Mouse (Mus musculus): ENCODE measurements around the gene Aqp3.

The Aqp3 gene

GRCm38 (mm10) chr4:41097871-41098576 lies at the start of gene Aqp3:
Gene Aqp3, minus strand, starts transcription at chr4:41098183.
- no peak for DNase-seq

- no peak for DNase-seq
Observed at GRCm38 (mm10) chr4:41142601-41143000, 44.6 kb upstream of the Aqp3 start.

DNA sequence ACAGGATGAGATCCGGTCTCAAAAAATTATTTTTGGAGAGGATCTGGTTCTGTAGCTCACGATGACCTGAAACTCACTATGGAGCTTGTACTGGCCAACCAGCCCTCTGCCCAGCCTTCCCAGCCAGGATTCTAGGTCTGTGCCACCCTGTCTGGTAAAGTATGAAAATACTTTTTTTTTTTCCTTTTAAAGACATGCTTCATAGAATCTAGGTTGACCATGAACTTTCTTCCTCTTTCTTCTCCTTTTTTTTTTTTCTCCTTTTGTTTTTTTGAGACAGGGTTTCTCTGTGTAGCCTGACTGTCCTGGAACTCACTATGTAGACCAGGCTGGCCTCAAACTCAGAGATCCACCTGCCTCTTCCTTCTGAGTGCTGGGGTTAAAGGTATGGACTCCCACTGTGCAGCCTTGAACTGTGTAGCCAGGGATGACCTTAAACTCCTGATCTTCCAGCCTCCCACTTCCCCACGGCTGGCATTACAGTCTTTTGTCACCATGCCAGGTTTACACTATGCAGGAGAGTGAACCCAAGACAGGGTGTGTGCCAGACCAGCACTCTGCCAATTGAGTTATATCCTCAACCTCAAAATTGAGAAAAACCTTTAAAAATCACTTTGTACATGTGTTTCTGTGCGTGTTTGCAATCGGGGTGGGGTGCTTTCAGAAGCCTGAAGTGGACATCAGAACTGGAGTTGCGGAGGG lies 42.3 kb upstream of the Aqp3 start:
- DNase-seq: no peak

- no peak for DNase-seq
Observed at GRCm38 (mm10) chr4:41136811-41137210, 38.8 kb upstream of the Aqp3 start.

- DNase-seq: peak; percentile 65
Observed at GRCm38 (mm10) chr4:41136454-41136805, 38.4 kb upstream of the Aqp3 start.

GRCm38 (mm10) chr4:41135711-41136453 lies 37.9 kb upstream of the Aqp3 start, which contains the start of gene Ube2r2:
Gene Ube2r2, plus strand, starts transcription at chr4:41135743.
- peak; percentile 79 for DNase-seq

GRCm38 (mm10) chr4:41134935-41135710 lies 37.1 kb upstream of the Aqp3 start:
- peak; percentile 81 for DNase-seq

- no peak for DNase-seq
Observed at GRCm38 (mm10) chr4:41133529-41134291, 35.7 kb upstream of the Aqp3 start.

DNA sequence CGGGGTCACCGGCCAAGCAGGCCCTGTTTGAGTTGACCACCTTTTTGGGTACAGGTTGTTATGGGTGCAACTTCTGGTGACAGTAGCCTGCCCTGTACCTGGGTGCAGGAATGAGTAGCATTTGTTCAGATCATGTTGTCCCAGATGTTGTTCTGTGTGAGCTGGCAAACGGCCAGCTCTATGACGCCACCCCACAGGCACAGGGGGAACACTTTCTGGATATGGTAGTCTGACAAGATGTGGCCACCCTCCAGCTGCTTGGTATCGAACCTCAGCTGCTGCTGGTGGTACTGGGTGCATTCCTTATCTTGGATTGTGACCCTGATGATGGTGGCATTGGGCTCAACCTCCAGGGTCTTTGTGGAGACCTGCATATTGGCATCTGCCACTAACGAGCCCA lies 34.5 kb upstream of the Aqp3 start:
- no peak for DNase-seq

DNA sequence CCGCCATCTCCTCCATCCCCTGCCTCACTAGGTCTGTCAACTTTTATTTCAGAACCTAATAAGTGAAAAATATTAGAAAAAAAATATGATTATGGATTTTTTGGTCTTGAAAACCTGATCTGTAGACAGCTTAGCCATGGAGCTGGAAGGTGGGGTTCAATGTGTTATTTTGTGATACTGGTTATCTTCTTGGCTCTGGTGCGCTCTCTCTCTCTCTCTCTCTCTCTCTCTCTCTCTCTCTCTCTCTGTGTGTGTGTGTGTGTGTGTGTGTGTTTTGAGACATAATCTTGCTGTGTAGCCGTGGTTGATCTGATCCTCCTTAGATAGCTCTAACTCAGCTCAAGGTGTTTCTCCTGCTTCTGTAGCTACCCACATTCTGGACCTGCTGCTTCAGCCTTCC lies 31.9 kb upstream of the Aqp3 start:
- DNase-seq: no peak

DNA sequence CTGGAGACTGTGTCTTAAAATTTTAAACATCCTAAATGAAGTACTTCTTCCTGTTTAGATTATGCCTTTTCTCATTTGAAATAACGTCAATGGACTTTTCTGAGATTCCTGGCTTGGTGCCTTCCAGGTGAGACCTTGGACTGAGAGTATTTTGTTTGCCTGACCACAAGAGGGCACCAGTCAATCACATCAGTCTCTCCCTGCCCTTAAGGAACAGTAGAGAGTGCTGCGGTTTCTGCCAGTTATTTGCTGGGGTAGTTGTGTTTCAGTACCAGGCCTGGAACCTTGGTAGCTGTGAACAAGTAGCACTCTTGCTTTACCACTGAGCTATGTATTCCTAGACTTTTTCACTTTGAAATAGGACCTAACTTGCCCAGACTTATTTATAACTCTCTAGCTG lies 31.4 kb upstream of the Aqp3 start:
- DNase-seq: peak; percentile 74

DNA sequence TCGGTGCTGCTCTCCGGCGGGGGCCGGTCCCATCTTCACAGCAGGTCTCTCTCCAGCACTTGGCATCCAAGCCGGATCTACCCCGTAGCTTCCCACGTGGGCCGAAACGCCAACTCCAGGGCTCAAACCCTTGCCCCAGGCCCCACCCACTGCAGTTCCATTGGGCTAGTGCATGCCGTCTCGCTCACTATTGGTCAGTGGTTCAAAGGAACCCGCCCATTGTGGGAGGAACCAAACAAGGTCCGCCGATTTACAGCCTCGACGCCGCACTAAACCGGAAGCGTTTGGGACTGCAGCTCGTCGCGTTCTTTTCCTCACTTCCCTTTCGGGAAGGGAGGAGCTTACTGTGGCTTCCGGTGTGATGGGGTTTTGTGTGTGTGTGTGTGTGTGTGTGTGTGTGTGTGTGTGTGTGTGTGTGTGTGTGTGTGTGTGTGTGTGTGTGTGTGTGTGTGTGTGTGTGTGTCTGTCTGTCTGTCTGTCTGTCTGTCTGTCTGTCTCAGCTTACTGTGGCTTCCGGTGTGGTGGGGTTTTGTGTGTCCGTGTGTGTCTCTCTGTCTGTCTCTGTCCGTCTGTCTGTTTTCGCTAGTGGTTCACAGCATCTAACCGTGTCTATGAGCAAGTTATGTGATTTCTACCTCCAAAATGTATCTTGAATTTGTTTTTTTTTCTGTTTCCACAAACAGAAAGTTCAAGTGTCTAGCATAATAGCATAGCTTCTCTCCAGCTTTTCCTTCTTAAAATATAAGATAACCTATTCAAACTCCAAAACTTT lies 26.4 kb upstream of the Aqp3 start, which contains the start of gene Nol6:
Gene Nol6 (minus strand): TSS at position 276 of the 772 bp plus-strand sequence.
- DNase-seq: peak; percentile 99

DNA sequence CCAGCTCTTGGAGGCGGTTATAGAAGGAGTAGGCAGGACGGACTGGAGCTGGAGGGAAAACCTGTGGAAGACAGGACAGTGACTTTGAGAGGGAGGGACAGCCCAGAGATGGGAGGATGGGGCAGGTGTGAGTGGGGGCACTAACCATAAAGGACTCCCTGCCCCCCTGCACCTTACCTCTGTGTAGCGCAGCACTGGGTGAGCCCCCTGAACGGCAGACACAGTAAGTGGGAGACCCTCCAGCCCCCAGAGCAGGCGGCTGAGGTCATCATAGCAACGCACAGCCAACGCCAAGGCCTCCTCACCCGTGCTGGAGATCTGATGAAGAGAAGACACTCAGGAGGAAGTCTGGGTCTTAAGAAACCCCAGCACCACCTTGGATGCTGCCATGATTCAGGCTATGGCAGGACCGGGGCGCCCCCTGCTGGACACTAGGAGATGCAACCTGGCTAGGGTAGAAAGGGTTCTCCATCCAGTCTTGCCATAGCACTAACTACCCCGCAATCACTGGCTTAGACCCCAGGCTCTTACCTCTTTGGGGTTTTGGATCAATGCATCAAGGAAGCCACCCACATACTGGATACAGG lies 20.8 kb upstream of the Aqp3 start:
- no peak for DNase-seq

GRCm38 (mm10) chr4:41116817-41117216 lies 18.8 kb upstream of the Aqp3 start:
- DNase-seq: no peak

DNA sequence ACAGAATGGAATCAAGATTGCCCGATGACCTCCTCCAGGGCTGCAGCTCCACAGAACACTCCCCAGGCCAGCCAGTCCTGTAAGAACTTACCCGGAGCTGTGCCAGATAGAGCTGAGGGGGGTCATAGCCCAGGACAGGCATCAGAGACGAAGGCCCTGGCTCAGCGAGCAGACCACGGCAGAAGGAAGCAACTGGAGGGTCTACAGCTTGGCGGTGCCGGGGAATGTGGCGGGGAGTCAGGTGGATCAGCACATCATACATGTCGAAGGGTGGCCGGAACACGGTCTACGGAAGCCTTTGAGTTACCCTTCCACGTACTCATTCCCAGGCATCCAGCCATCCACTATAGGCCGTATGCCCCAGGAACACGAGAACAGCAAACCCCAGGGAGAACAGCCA lies 17.8 kb upstream of the Aqp3 start:
- DNase-seq: no peak

- no peak for DNase-seq
Observed at GRCm38 (mm10) chr4:41115074-41115473, 17.1 kb upstream of the Aqp3 start.

- DNase-seq: no peak
Observed at GRCm38 (mm10) chr4:41114358-41115070, 16.5 kb upstream of the Aqp3 start.

- no peak for DNase-seq
Observed at GRCm38 (mm10) chr4:41108717-41109425, 10.9 kb upstream of the Aqp3 start.

- peak; percentile 62 for DNase-seq
Observed at GRCm38 (mm10) chr4:41107440-41107839, 9.5 kb upstream of the Aqp3 start.

DNA sequence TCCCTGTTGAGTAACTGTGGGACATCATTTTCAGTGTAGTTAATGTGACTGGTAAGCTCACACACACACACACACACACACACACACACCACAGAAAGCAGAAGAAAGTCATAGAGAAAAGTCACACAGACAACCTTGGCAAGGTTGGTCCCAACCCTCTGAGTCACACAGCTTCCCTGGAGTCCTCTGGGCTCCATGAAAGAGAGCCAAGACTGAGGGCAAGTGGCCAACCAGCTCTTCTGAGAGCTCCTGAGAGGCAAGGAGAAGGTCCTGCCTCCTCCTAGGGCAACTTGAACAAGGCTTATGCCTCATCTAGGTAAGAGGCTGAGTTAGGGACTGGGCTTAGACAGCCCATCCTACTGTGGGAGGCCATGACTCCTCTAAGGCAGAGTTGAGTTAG lies 4.9 kb upstream of the Aqp3 start:
- no peak for DNase-seq

Data from cerebellum, adult 9-11 months (tissue).